Mouse (Mus musculus) MN1 (cell line): ENCODE measurements around the gene Scgb1a1.
"Not testable (repeated sequence)": the region's sequence is repeated elsewhere in the genome, so short reads cannot be mapped to it uniquely, and the experiment has no call there.

Experiments
- DNase-seq: peaks from one replicate; pipeline ENCODE4 v3.0.0-alpha.2; 2016; ENCODE audit warnings: low spot score

The Scgb1a1 gene

GRCm38 (mm10) chr19:9065621-9066561, 21.9 kb downstream of the Scgb1a1 start:
- peak; percentile 66 for DNase-seq

GRCm38 (mm10) chr19:9063831-9064230, 23.9 kb downstream of the Scgb1a1 start:
- DNase-seq = no peak

- DNase-seq = no peak
Observed at GRCm38 (mm10) chr19:9062822-9063221, 24.9 kb downstream of the Scgb1a1 start.

GRCm38 (mm10) chr19:9061221-9061893, 26.4 kb downstream of the Scgb1a1 start:
- no peak for DNase-seq

GRCm38 (mm10) chr19:9060103-9060502, 27.7 kb downstream of the Scgb1a1 start:
- DNase-seq = no peak

GRCm38 (mm10) chr19:9059391-9059790, 28.4 kb downstream of the Scgb1a1 start:
- no peak for DNase-seq

- DNase-seq = no peak
Observed at GRCm38 (mm10) chr19:9058944-9059343, 28.8 kb downstream of the Scgb1a1 start.

- DNase-seq = no peak
Observed at GRCm38 (mm10) chr19:9058331-9058884, 29.4 kb downstream of the Scgb1a1 start.

GRCm38 (mm10) chr19:9057679-9058078, 30.1 kb downstream of the Scgb1a1 start:
- no peak for DNase-seq

GRCm38 (mm10) chr19:9055703-9056355, 31.9 kb downstream of the Scgb1a1 start:
- no peak for DNase-seq

GRCm38 (mm10) chr19:9055153-9055552, 32.6 kb downstream of the Scgb1a1 start:
- DNase-seq = peak; percentile 67

GRCm38 (mm10) chr19:9052803-9053431, 34.8 kb downstream of the Scgb1a1 start:
- peak; percentile 80 for DNase-seq

GRCm38 (mm10) chr19:9051985-9052384, 35.8 kb downstream of the Scgb1a1 start:
- not testable (repeated sequence) for DNase-seq

GRCm38 (mm10) chr19:9050294-9051229, 37.2 kb downstream of the Scgb1a1 start:
- DNase-seq = peak; percentile 36

- no peak for DNase-seq
Observed at GRCm38 (mm10) chr19:9048981-9049687, 38.6 kb downstream of the Scgb1a1 start.

- peak; percentile 50 for DNase-seq
Observed at GRCm38 (mm10) chr19:9047946-9048387, 39.8 kb downstream of the Scgb1a1 start.

GRCm38 (mm10) chr19:9047207-9047945, 40.4 kb downstream of the Scgb1a1 start:
- DNase-seq = no peak

- no peak for DNase-seq
Observed at GRCm38 (mm10) chr19:9044291-9044690, 43.5 kb downstream of the Scgb1a1 start.

GRCm38 (mm10) chr19:9043123-9043522, 44.6 kb downstream of the Scgb1a1 start:
- no peak for DNase-seq
